Mouse (Mus musculus) hematopoietic stem cell, adult 5-6 weeks (primary cell): ENCODE measurements around the gene H3f3a. TPM values are rescaled to one million over a fixed set of nuclear protein-coding genes. Genes with fewer than 3 reads are reported as not detected.
"Not testable (repeated sequence)": the region's sequence is repeated elsewhere in the genome, so short reads cannot be mapped to it uniquely, and the experiment has no call there.

ENCODE experiments used
- ATAC-seq, 2 experiments: fragments of 125-278 bp in 1 of 2; replicated peaks in 1 of 2; 2 replicates each; pipeline ENCODE4 v1.8.0; 2016 to 2017; ENCODE audit warnings: inconsistent platforms in 2 of 2, mild to moderate bottlenecking in 2 of 2, moderate number of reproducible peaks in 2 of 2, low read depth in 1 of 2, moderate TSS enrichment in 1 of 2; ENCODE audit not compliant: low FRiP score in 2 of 2, poor library complexity in 2 of 2, severe bottlenecking in 2 of 2, insufficient read depth in 1 of 2, low TSS enrichment in 1 of 2
- total RNA-seq: library from RNA; stranded (forward); fragments of 172-1452, 232-1000 nt; gene quantifications from 2 replicates; pipeline ENCODE4 v1.2.3, GENCODE M21; 2017

The H3f3a gene
- total RNA-seq: 1,757 and 2,309 TPM in 2 replicates

DNA sequence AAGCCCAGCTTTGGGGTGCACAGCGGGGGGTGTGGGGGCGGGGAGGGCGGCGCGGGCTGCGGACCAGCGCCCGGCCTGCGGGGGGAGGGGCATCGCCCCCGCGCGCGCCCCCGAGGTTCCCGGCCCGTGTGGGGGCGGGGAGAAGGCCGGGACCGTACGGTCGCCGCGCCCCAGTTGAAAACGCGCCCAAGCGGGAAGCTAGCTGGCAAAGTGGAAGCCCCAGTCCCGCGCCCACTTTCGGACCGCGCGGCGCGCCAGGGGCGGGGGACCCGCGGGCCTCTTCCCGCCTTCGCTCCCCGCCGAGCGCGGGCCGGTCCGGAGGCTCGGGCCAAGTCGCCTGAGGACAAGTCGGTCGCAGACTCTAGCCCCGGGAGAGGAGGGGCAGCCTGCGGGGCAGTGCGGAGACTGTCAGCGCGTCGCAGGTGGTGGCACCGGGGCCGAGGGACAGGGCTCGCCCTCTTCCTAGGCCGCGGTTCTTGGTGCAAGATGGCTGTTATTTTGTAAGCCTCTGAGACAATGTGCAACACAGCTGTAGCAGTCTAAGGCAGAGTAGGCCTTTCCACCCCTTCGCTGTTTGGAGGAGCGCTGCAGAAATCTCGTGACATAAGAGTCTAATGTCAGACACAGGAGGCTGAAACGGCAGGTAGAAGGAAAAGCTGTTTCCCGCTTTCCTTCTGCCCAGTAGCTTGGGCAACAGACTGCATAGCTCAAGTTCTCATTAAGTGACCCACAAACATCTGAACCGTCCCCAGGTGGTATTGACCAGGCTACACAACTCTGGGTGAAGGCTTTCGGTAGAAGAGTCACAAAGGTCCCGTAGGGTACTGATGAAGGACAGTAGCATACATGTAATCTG is at the start of gene H3f3a:
H3f3a (minus strand) TSS at position 59 of the 856 bp plus-strand sequence.
- ATAC-seq: peak; percentile 19 to 36

DNA sequence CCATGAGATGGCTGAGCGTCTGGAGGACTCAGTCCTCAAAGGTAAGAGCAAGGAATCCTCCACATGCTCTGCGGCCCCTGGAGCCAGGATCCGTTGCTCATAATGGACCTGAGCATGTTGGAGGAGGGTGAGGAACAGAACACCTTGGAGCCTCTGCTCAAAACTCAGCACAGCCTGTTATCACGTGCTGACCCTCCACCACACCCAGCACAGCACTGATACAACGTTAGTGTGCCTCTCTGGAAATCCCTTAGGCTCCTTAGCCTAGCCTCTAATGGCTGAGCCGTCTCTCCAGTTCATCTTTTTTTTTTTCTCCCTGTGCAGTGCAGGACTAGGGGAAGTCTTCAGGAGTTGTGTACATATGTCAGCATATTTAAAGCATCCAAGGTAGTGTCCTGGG is 46.3 kb upstream of the H3f3a start:
- ATAC-seq: no peak

DNA sequence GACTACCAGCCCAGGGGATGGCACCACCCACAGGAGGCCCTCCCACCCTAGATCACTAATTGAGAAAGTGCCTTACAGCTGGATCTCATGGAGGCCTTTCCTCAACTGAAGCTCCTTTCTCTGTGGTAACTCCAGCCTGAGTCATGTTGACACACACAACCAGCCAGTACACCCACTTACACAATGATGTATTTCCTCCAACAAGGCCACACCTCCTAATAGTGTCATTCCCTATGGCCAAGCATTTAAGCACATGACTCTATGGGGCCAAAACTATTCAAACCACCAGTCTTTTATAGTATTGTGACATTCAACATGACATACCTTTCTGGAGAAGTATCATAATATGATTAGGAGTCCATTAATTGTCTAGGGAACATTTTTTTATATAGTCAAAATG is 45.0 kb upstream of the H3f3a start:
- peak in 1 of 2 experiments; percentile 24; a peak in 1 of 4 replicates for ATAC-seq

DNA sequence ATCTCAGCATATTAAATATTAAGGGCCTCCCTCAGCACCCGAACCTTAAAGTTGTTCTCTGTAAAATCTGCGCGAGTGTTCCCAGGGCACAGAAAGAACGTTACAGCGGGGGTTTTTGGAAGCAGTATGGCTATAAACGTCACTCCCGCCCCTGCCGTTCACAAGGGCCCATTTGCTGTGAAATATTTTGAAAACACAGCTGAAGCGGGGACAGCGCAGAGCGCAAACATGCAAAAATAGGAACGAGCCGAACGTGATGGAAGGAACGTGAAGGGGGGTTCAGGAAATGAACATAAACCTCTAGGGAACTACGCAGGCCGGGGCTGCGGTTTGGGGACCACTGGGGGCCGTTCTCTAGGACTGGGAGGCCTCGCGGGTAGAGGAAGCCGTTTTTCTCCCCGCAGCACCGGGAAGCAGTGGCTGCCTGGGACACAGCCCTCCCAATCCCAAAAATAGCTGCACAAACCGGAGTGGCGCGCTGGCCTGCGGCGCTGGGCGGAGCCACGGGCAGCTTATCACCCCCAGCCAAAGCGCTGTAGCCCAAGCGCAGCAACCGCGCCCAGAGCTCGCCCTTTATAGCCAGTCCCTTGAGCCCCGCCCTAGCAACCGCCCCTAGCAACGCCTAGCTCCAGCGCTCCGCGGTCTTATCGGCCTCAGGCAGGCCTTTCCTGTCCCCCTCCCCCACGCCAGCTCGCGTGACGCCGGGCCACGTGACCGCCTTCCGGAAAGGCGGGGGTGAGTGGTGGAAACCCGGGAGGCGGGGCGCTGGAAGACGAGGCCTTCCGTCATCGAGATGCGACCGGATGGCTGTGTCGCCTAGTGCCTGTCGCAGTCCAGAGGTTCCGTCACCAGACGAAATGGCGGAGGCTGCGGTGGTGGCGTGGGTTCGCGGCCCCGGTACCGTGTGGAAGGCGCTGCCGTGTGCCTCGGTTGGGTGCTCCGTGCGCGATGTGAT is 36.9 kb upstream of the H3f3a start, which contains the start of gene Sde2:
Sde2 (plus strand) TSS at position 812 of the 955 bp plus-strand sequence.
- peak; percentile 78 to 81 for ATAC-seq

DNA sequence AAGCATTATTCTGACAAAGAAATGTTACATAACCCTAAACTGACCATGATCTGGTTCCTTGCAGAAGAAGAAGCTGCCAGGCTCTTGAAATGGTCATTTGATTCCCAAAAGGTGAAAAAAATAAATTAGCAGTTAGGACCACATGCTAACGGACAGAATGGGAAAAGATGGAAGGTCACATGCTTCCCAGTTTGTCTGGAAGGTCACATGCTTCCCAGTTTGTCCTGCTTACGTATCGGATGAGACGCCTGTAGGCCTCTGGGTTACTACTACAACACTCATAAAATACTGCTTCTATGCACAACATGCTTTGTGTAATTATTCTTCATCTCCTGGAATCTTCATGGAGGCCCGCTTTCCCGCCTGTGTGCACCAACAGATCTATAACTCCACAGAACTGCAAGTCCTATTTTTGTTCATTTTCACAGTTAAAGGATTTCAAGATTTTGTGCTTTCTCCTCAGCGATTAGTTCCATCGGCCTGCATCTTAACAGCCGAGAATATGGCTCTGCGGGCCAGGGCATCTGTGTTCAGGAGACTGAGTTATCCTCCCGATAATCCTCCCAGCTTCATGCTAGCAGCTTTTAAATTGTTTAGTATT is 36.1 kb upstream of the H3f3a start:
- ATAC-seq: no peak

DNA sequence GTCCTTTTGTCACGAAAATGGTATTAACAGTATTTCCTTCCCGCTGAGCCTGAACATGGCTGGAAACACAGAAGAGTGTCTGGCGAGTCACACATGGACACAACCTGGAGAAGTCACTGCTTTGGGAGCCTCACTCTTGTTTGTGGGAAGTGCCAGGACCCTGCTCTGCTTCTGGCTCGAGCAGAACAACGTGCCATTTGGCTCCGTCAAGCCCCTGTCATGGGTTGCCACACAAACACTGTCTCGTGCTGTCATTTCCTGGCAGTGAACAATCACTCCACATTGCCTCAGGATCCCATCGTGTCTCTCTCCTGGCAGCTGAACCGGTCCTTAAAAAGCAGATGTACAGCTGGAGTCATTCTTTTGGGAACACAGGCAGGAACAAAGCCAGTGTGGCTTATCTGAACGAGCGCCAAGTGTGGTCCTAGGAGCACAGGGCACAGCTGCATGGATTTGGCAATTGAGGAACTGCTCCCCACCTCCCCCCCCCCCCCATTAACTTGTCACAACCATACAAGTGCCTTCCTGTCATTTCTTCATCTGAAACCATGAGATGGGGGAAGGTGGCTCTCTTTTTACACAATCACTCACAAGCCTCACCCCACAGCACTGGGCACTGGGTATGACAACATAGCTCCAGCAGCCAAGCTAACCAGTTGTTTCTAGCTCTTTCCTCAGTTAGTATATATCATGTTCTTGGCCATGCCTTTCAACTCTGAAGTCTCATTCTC is 34.9 kb upstream of the H3f3a start:
- peak; percentile 34 to 41 for ATAC-seq

DNA sequence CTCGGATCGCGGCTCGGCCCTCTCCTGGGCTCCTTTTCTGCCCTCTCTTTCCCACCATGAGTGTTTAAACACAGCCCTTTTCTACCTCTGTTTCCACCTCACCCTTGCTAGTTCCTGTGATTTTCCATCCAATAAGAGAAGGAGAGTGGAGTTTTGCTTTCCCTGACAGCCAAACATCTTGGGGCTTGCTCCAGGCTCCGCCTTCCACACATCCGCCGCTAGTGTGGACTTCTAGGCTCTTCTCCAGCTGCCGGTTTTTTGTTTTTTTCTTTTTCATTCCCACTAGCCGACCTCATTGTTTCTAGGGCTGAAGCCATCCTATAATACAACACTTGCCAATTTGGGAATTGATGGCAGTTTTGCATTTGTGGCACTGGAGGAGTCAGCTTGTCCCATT is 34.4 kb upstream of the H3f3a start:
- peak; percentile 40 to 50 for ATAC-seq

DNA sequence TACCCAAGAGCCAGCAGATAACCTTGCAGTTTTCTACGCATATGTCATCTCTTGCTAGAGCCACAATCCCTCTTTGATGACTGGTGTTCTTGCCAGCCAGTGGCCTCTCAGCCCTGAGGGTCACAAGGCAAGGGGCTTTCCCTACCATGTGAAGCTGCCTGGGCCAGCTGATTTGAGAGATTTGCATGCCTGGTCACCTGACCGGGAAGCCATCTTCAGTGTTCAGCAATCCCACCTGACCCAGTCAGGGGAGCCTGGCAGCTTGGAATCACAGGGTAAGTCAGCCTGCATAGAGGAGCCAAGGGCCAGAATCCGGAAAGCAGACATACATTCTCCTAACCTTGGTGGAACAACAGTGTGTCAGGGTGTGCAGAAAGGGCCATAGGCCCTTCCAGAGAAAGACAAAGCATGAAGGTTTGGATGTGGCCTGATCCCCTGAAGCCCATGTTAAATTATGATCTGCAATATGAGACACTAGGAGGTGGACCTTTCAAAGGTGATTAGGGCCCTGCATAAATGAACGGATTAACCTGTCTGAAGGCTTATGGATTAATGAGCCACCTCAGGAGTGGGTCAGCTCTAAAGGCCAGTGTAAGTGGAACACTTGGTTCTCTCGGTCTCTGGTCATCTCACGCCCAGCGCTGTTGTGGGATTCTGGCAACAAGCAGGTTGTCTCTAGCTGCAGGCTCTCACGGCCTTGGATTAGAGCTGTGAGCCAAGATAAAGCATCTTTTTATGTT is 28.0 kb upstream of the H3f3a start:
- ATAC-seq: no peak

DNA sequence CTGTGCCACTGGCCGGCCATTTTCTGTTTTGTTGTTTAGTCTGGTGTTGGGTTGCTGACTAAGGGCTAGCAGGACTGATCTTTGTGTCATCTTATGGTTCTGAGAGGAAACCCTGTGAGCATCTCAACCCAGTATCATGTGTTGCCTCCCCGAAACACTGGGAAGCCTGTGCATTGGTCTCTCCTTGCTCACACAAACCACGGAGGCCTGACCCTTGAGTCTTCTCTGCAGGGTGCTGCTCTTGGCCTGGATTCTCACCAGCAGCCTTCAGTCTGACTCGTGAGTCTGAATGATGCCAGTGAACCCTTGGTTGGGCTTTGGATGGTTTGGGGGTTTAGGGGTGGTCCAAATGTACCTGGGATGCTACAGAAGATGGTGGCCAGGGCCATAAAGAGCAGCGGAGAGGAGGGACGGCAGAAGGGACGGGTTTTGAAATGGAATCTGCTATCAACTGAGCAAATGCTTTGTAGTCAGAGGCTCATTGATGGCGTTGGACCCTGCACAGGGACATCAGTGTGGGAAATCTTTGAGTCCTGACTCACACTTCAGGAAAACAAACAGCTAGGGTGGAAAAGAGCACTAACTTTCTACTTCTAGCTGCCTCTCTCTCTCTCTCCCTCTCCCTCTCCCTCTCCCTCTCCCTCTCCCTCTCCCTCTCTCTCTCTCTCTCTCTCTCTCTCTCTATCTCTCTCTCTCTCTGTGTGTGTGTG is 25.6 kb upstream of the H3f3a start:
- ATAC-seq: no peak

DNA sequence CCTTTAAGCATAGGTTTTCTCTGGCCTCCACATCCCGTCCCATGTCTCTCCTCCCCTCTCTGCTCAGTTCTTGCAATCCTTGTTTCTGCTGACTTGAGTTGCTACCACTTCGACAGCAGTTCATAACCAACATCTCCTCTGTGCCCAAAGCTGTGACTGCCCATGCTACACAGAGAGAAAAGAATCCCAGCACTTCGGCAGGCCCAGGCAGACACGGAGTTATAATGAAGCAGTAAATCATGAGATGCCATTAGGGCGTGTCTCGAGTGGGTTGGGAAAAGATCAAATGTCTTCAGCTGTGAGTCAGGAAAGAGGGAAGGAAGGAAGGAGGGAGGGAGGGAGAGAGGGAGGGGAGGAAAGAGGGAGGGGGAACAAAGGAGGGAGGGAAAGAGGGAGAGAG is 24.3 kb upstream of the H3f3a start:
- ATAC-seq: no peak

DNA sequence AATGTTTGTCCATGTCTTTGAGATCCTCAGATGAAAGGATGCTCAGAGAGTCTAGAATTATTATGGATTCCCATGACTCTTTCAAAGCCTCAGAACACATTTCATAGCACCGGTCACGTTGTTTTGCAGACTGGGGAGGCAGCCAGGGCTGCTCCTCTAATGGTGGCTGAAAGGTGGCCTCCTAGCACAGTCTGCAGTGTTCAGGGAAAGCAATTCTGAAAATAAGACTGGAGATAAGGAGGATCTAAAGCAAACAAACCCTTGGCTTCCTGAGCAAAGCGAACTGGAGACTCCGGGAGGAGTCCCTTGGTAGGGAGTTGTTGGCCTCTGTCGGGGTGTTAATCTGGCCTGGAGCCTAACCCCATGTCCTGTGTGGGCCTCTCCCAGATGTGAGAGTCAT is 23.4 kb upstream of the H3f3a start:
- ATAC-seq: no peak

DNA sequence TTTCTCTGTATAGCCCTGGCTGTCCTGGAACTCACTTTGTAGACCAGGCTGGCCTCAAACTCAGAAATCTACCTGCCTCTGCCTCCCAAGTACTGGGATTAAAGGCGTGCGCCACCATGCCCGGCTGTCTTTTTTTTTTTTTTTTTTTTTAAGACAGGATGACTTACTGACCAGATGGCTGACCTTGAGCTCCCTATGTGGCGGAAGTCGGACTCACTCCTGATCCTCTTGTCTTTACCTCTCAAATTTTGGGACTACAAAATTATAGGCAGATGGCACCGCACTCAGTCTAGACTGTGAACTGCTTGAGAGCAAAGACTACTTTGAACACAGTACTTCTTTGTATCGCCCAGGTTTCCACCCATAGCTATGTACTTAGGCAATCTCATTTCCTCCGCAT is 22.7 kb upstream of the H3f3a start:
- not testable (repeated sequence) for ATAC-seq

DNA sequence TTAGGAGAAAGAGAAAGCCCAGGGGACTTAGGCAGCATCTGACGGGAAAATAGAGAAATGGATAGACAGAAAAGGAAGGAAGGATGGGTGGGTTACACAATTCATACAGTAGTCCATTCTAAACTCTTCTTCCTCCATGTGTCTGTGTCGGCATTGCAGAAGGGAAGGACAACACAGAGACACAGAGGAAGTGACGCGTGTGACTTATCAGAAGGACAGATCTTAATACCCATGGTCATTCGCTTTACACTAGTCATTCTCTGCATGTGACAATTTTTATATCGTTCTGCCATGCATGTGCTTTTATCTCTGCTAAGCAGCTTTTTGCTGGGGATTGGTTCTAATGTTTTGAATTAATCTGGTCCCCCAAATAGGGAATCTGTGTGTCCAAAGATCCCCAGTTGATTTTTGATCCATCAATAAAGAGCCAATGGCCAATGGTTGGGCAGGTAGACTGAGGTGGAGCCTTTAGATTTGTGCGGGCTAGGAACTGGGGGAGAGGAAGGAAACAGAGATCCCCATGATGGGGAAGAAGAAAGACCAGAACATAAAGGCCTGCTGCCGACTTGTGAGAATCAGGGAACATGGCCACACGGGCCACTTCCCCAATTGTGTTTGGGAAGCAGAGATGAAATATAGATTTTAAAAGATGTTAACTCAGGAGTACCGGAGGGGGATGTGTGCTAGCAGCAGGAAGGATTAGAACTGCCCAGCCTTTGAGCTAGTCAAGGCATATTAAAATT is 21.7 kb upstream of the H3f3a start:
- ATAC-seq: peak in 1 of 2 experiments; percentile 75; a peak in 2 of 4 replicates

DNA sequence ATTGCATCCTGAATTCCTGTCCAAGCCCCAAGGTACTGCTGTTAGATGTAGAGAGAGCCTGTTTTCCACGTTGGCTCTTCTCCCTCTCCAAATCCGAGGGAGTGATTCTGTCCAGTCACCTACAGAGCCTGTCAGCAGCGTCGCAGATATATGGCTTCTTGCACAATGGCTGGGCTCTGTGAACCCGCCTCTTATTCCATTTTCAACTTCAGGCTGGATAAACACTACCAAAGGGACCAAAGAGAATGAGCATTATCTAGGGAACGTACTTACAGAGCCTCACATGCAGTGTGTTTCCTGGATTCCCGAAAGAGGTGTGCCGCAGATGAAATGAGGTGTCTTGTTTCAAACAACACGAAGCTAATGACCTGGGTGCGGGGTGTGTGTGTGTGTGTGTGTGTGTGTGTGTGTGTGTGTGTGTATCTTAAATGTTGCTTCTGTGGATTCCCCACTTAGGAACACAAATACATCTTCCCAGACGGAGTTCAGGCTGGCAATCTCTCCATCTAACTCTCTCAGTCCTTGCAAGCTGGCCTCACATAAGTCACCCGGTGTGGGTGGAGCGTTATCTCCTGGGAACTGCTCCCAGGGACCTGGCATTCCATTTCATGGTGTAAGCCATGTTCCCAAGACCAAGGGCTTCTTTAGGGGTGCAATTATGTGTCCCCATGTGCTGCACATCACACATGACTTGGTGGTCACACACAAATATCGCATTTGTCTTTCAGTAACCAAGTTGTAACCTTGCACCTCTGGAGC is 17.0 kb upstream of the H3f3a start:
- ATAC-seq: no peak

DNA sequence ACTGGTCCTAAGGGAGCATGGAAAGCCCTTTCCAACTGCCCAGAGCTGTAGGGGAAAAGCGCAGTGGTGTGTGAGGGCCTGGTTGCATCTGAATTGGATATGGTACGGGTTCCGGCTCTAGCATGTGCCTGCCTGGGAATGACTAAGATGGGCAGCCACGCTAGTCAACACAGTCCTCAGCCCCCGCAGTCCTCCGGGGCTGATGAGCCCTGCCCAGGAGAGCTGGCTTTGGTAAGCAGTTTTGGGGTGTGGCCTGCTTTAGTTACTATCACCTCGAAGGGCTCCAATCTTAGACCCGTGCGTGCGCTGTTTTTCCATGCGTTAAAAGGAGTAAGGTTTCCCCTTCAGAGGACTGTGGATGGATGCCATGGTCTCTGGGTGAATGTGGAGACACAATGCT is 16.4 kb upstream of the H3f3a start:
- ATAC-seq: no peak
